Mouse (Mus musculus) T-cell, adult 2 months (primary cell): ENCODE data around the gene Tnr.

ENCODE experiments used
- DNase-seq: peaks from one replicate; pipeline ENCODE4 v3.0.0; 2022; ENCODE audit warnings: low spot score

Gene Tnr

GRCm38 (mm10) chr1:159629822-159630589 lies 106.4 kb downstream of the Tnr start:
- DNase-seq: no peak

GRCm38 (mm10) chr1:159632558-159632957 lies 109.0 kb downstream of the Tnr start:
- DNase-seq: no peak

- DNase-seq: no peak
Observed at GRCm38 (mm10) chr1:159639408-159639807, 115.8 kb downstream of the Tnr start.

GRCm38 (mm10) chr1:159645719-159646118 lies 122.2 kb downstream of the Tnr start:
- DNase-seq: no peak

GRCm38 (mm10) chr1:159650486-159650885 lies 126.9 kb downstream of the Tnr start:
- DNase-seq: no peak

GRCm38 (mm10) chr1:159655241-159655640 lies 131.7 kb downstream of the Tnr start:
- no peak for DNase-seq

GRCm38 (mm10) chr1:159657856-159658542 lies 134.4 kb downstream of the Tnr start:
- no peak for DNase-seq

- no peak for DNase-seq
Observed at GRCm38 (mm10) chr1:159660620-159661501, 137.3 kb downstream of the Tnr start.

- no peak for DNase-seq
Observed at GRCm38 (mm10) chr1:159664496-159664895, 140.9 kb downstream of the Tnr start.

GRCm38 (mm10) chr1:159664945-159665344 lies 141.4 kb downstream of the Tnr start:
- DNase-seq: no peak

GRCm38 (mm10) chr1:159670629-159671150 lies 147.1 kb downstream of the Tnr start:
- no peak for DNase-seq

GRCm38 (mm10) chr1:159671181-159671580 lies 147.6 kb downstream of the Tnr start:
- no peak for DNase-seq

- no peak for DNase-seq
Observed at GRCm38 (mm10) chr1:159674240-159674639, 150.7 kb downstream of the Tnr start.

GRCm38 (mm10) chr1:159675472-159675871 lies 151.9 kb downstream of the Tnr start:
- no peak for DNase-seq

- DNase-seq: no peak
Observed at GRCm38 (mm10) chr1:159678221-159678935, 154.8 kb downstream of the Tnr start.

GRCm38 (mm10) chr1:159681252-159681651 lies 157.7 kb downstream of the Tnr start:
- DNase-seq: no peak

- DNase-seq: no peak
Observed at GRCm38 (mm10) chr1:159686476-159687231, 163.1 kb downstream of the Tnr start.

- no peak for DNase-seq
Observed at GRCm38 (mm10) chr1:159696717-159697116, 173.1 kb downstream of the Tnr start.

GRCm38 (mm10) chr1:159702038-159702437 lies 178.5 kb downstream of the Tnr start:
- DNase-seq: no peak

GRCm38 (mm10) chr1:159704925-159705324 lies 181.4 kb downstream of the Tnr start:
- DNase-seq: no peak

GRCm38 (mm10) chr1:159716301-159716700 lies 192.7 kb downstream of the Tnr start:
- DNase-seq: no peak
